Mouse (Mus musculus) small intestine, adult 2 months (tissue): ENCODE measurements around the gene Aldh3b3.

ENCODE experiments used
- CTCF ChIP-seq: fragments of 200-500 bp; IDR thresholded peaks from 2 replicates; pipeline ENCODE4 v1.5.1; 2012; ENCODE audit warnings: low read depth, mild to moderate bottlenecking, control low read depth, inconsistent platforms, low read length, moderate library complexity, mixed read lengths; ENCODE audit not compliant: insufficient replicate concordance, insufficient read length; ENCODE audit errors: extremely low read depth
- POLR2A ChIP-seq: fragments of 200-500 bp; IDR thresholded peaks from 2 replicates; pipeline ENCODE4 v1.6.1; 2012; ENCODE audit warnings: low read depth, mild to moderate bottlenecking, control low read depth, inconsistent platforms, low read length, moderate library complexity

DNA sequence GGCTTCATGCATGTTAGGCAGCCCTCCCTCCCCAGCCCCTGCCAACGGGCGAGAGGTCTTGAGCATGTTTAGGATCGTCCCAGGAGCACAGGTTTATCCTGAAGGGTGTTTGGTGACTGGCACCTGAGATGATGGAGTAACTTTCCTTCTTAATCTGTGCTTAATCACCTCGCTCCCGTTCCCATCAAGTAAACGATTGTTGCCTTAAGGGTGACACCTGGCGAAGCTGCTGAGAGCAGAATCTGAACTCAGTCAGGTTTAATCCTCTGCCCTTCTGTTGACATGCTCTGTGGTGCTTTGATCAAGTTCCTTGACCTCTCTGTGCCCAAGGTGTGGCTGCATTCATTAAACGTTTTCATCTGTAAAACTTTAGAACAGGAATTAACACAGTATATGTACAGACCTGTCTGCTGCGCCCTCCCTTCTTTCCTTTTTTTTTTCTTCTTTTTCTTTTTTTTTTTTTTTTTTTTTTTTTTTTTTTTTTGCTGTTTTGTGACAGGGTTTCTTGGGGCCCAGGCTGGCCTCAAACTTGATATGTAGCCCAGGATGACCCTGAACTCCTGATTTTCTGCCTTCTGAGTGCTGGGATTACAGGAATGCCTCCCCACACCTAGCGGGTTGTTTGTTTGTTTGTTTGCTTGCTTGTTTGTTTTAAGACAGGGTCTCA, 59.6 kb downstream of the Aldh3b3 start:
- TF ChIP-seq CTCF: no peak
- TF ChIP-seq POLR2A: no peak
